Mouse (Mus musculus) heart, postnatal 0 days (tissue): ENCODE results near the gene Podn.

Experiments used
- CTCF ChIP-seq: IDR thresholded peaks from 2 replicates; pipeline ENCODE4 v1.5.1; 2016; ENCODE audit warnings: antibody characterized with exemption, control low read depth, low read depth
- EP300 ChIP-seq: IDR thresholded peaks from 2 replicates; pipeline ENCODE4 v1.6.1; 2016; ENCODE audit warnings: antibody characterized with exemption, low read depth

DNA sequence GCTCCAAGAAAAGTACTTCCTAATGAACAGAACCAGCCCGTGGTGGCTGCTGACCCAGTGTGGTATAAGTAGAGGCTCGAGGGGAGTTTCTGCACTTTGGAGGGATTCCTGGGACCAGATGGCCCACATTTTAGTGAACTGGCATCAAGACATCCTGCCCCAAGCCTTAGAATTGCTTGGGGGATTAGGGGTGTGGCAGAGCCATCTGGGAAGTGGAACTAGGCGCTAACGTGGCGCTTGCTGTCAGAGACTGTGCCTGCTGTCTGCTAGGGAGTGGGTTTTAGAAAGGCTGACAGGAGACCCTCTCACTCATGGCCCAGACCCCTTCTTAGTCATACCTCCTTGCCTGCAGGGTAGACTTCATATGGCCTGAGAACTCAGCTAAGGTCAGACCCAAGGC, 110.4 kb downstream of the Podn start:
- no peak for TF ChIP-seq EP300
- TF ChIP-seq CTCF = no peak
